Mouse (Mus musculus): Measurements from ENCODE around the gene Hhipl1. TPM values are rescaled to one million over a fixed set of nuclear protein-coding genes. Genes with fewer than 3 reads are reported as not detected.

Hhipl1 gene
- polyA plus RNA-seq, 1 experiment from 2014 or later: 0.24 TPM

DNA sequence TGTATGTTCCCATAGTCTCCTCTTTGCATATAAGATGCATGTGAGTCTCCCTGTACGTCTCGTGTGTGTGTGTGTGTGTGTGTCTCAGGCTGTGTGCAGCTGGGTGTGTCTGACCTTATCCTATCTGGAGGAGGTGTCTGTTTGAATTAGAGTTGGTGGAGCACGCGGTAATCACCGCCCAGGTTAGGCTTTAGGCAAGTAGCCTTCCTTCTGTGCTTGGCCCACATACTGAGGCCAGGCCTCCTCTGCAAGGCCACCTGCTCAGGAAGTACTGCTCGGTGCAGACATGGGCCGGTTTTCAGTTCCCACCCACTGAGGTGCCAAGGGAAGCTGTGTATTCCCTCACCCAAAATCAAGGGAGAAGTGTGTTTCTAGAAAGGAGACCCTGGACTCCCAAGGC lies 59.8 kb downstream of the Hhipl1 start:
- H3K27ac ChIP-seq (replicated peaks): peak overlapping the region; percentile 70
- 33% methylated on average over 7 of the region's 7 CpGs for WGBS
- 0 out of 2 replicates have a peak, but pooled peaks have one; percentile 10 for ATAC-seq (ENCODE audit: low FRiP score, low TSS enrichment)

DNA sequence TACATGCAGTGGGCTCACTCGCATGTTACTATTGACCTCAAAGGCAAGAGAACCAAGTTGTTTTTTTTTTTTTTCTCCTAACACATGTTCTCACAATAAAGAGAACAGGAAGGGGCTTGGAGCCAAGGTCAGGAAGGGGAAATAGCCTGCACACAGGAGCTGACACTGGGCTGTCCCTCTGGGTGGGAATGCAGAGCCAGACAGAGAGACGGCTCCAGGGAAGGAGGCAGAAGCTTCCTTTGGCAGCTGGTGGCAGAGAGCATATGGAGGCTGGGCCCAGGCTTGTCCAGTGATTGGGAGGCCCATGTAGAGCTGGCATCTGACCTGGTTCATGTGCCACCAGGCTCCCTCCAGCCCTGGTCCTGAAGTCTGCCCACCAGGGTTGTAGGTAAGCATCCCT lies 61.8 kb downstream of the Hhipl1 start:
- Histone ChIP-seq H3K36me3 (ENCODE audit: control insufficient read depth, insufficient read depth, low read length) (no peaks in the 10 kb centered on the region), H3K4me2 (replicated peaks; ENCODE audit: low read depth) (no peak overlapping the region), H3K9me3 (ENCODE audit: control insufficient read depth, low read length) (no peaks in the 10 kb centered on the region), H3K4me1 (replicated peaks; ENCODE audit: control insufficient read depth, insufficient read depth) (peaks cover 4% of the 10 kb centered on the region), H3K27me3 (ENCODE audit: control insufficient read depth, insufficient read depth, low read length) (no peaks in the 10 kb centered on the region), H3K27ac (replicated peaks) (no peak overlapping the region), H3K9ac (ENCODE audit: low read length) (no peak overlapping the region), H3K4me3 (ENCODE audit: low read depth, low read length) (no peak overlapping the region)
- 68% methylated on average over 2 of the region's 2 CpGs for WGBS
- ATAC-seq (ENCODE audit: low FRiP score, low TSS enrichment): no peak
- TF ChIP-seq CTCF (IDR thresholded peaks at IDR 0.05; ENCODE audit: low read depth) (no peak), EP300 (optimal IDR thresholded peaks at IDR 0.05) (no peak)
- no peak for DNase-seq (ENCODE audit: low spot score)

More for the DNA sequence above, 59.8 kb downstream of the Hhipl1 start:
- peaks cover 2% of the 10 kb centered on the region for H3K4me1 ChIP-seq (replicated peaks; ENCODE audit: control insufficient read depth, insufficient read depth)
- no peak for TF ChIP-seq EP300 (optimal IDR thresholded peaks at IDR 0.05)
- no peak for TF ChIP-seq CTCF (IDR thresholded peaks at IDR 0.05; ENCODE audit: low read depth)
- no peak overlapping the region for H3K4me3 ChIP-seq (ENCODE audit: low read depth, low read length)
- DNase-seq (ENCODE audit: low spot score): peak; percentile 58
- 0 out of 2 replicates have a peak overlapping the region, but pooled peaks have one; percentile 2 for H3K9ac ChIP-seq (ENCODE audit: low read length)
- no peak overlapping the region for H3K4me2 ChIP-seq (replicated peaks; ENCODE audit: low read depth)
- no peaks in the 10 kb centered on the region for H3K36me3 ChIP-seq (ENCODE audit: control insufficient read depth, insufficient read depth, low read length)
- H3K9me3 ChIP-seq (ENCODE audit: control insufficient read depth, low read length): no peaks in the 10 kb centered on the region
- H3K27me3 ChIP-seq (ENCODE audit: control insufficient read depth, insufficient read depth, low read length): no peaks in the 10 kb centered on the region

DNA sequence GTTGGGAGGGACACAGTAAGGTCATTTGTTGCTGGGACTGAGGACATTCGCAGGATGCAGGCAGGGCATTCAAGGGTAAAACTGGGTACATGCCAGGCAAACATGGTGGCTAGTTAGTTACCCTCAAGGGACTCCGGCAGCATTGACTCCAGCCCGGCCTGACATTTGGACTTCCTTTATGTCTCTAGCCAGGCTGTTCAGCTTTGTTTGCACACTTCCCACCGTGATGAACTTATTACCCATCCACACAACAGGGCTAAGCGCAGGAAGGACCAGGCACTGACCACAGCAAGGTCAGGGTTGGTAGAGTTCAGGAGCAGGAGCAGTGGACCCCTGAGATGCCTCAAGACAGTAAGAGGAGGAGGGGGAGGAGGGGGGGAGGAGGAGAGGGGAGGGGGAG lies 62.9 kb downstream of the Hhipl1 start:
- Histone ChIP-seq H3K36me3 (ENCODE audit: control insufficient read depth, insufficient read depth, low read length) (no peaks in the 10 kb centered on the region), H3K27ac (replicated peaks) (no peak overlapping the region), H3K4me2 (replicated peaks; ENCODE audit: low read depth) (no peak overlapping the region), H3K9ac (ENCODE audit: low read length) (no peak overlapping the region), H3K4me1 (replicated peaks; ENCODE audit: control insufficient read depth, insufficient read depth) (peaks cover 4% of the 10 kb centered on the region), H3K27me3 (ENCODE audit: control insufficient read depth, insufficient read depth, low read length) (no peaks in the 10 kb centered on the region), H3K9me3 (ENCODE audit: control insufficient read depth, low read length) (no peaks in the 10 kb centered on the region), H3K4me3 (ENCODE audit: low read depth, low read length) (no peak overlapping the region)
- no peak for DNase-seq (ENCODE audit: low spot score)
- no peak for ATAC-seq (ENCODE audit: low FRiP score, low TSS enrichment)
- 53% methylated on average over 5 of the region's 5 CpGs for WGBS
- TF ChIP-seq CTCF (IDR thresholded peaks at IDR 0.05; ENCODE audit: low read depth): no peak
- TF ChIP-seq EP300 (optimal IDR thresholded peaks at IDR 0.05): no peak

DNA sequence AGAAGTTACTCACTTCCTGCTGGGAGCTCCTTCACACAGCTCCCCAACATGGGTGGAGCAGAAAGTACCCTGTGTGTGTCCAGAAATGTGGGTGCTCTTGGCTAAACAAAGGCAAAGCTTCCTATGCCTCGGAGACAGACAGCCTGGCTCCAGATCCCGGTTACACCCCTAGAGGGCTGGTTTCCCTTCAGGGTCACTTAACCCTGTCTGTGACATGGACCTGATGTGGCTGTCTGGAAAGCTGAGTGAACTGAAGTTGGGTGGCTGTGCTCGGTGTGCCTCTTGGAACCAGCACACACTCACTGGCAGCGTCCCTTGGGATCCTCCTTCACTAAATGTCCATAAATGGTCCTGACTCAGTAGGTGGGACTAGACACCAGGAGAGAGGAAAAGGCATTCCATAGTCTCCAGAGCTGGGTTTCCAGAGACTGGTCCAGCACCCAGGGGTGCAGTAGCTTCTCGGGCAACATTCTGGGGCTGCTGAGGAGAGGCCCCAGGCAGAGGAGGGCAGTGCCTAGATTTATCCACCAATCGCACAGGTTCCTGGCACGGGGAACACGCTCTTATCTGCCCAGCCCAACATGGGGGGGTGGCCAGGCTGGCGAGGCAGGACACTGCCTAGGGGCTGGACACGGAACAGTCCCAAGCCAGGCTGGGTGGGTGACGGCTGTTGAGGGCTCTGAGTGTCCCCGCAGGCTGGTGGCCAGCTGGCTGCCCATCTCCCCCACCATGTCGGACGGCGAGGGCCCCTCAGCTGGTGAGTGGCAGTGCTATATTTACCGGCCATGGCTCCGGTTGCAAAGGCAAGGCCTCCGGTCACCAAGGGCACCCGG lies 64.7 kb downstream of the Hhipl1 start, which contains the start of gene Eml1:
Eml1 (plus strand) TSS at position 362 of the 833 bp plus-strand sequence.
- Histone ChIP-seq H3K9ac (ENCODE audit: low read length) (peak within 1 kb of the TSS; percentile 62), H3K36me3 (ENCODE audit: control insufficient read depth, insufficient read depth, low read length) (no peaks in the 10 kb centered on the region), H3K4me3 (ENCODE audit: low read depth, low read length) (peak within 1 kb of the TSS; percentile 32), H3K27ac (replicated peaks) (peak within 1 kb of the TSS; percentile 97), H3K4me1 (replicated peaks; ENCODE audit: control insufficient read depth, insufficient read depth) (peaks cover 4% of the 10 kb centered on the region), H3K4me2 (replicated peaks; ENCODE audit: low read depth) (peak within 1 kb of the TSS; percentile 55), H3K27me3 (ENCODE audit: control insufficient read depth, insufficient read depth, low read length) (no peaks in the 10 kb centered on the region), H3K9me3 (ENCODE audit: control insufficient read depth, low read length) (no peaks in the 10 kb centered on the region)
- DNase-seq (ENCODE audit: low spot score): peak; percentile 84
- ATAC-seq (ENCODE audit: low FRiP score, low TSS enrichment): peak; percentile 89
- TF ChIP-seq CTCF (IDR thresholded peaks at IDR 0.05; ENCODE audit: low read depth) (peak; percentile 38; the same call in 1 of the 2 replicates), EP300 (optimal IDR thresholded peaks at IDR 0.05) (no peak)
- 42% methylated on average over 19 of the region's 19 CpGs for WGBS

DNA sequence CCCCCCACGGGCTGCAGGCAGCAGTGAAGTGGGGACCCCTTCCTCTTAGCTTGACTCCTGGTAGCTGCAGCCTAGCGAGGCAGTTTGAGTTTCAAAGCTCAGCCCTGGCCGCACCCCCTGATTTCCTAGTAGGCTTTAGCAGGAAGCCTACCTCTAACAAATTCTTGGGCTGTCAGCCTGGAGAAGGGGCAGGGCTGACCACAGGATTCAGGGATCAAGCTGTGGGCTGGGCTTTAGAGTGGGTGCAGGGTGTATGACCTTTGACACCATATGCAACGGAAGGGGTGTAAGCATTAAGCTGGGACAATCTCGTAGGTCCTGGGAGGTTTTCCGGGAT lies 65.3 kb downstream of the Hhipl1 start:
- H3K27me3 ChIP-seq (ENCODE audit: control insufficient read depth, insufficient read depth, low read length): no peaks in the 10 kb centered on the region
- H3K9ac ChIP-seq (ENCODE audit: low read length): peak overlapping the region; percentile 62
- no peaks in the 10 kb centered on the region for H3K9me3 ChIP-seq (ENCODE audit: control insufficient read depth, low read length)
- TF ChIP-seq CTCF (IDR thresholded peaks at IDR 0.05; ENCODE audit: low read depth): no peak
- peaks cover 4% of the 10 kb centered on the region for H3K4me1 ChIP-seq (replicated peaks; ENCODE audit: control insufficient read depth, insufficient read depth)
- peak overlapping the region; percentile 55 for H3K4me2 ChIP-seq (replicated peaks; ENCODE audit: low read depth)
- WGBS: 56% methylated on average over 6 of the region's 6 CpGs
- no peaks in the 10 kb centered on the region for H3K36me3 ChIP-seq (ENCODE audit: control insufficient read depth, insufficient read depth, low read length)
- H3K27ac ChIP-seq (replicated peaks): peak overlapping the region; percentile 97
- peak; percentile 51 for DNase-seq (ENCODE audit: low spot score)
- ATAC-seq (ENCODE audit: low FRiP score, low TSS enrichment): peak; percentile 41
- peak overlapping the region; percentile 32 for H3K4me3 ChIP-seq (ENCODE audit: low read depth, low read length)

DNA sequence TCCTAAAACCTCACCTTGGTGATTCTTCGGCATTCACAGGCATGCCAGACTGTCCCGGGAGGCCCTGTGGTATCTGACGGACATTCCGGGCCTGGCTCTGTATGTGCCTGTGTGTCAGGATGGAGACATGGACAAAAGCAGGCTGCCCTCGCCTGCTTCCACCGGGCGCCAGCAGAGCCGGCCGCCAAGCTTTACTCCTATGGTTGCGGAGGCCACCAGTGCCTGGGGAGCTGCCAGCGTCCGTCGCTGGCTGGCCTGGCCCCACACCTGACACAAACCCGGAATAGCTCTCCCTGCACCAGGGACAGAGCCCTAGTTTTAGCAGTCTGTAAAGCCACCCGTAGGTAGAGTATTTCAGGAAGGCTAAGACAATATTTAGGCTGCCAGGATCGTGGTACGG lies 66.2 kb downstream of the Hhipl1 start:
- 77% methylated on average over 17 of the region's 17 CpGs for WGBS
- H3K36me3 ChIP-seq (ENCODE audit: control insufficient read depth, insufficient read depth, low read length): no peaks in the 10 kb centered on the region
- no peak for TF ChIP-seq EP300 (optimal IDR thresholded peaks at IDR 0.05)
- no peak for TF ChIP-seq CTCF (IDR thresholded peaks at IDR 0.05; ENCODE audit: low read depth)
- peak overlapping the region; percentile 55 for H3K4me2 ChIP-seq (replicated peaks; ENCODE audit: low read depth)
- H3K27me3 ChIP-seq (ENCODE audit: control insufficient read depth, insufficient read depth, low read length): no peaks in the 10 kb centered on the region
- no peak overlapping the region for H3K9ac ChIP-seq (ENCODE audit: low read length)
- peaks cover 4% of the 10 kb centered on the region for H3K4me1 ChIP-seq (replicated peaks; ENCODE audit: control insufficient read depth, insufficient read depth)
- H3K27ac ChIP-seq (replicated peaks): peak overlapping the region; percentile 97
- no peak overlapping the region for H3K4me3 ChIP-seq (ENCODE audit: low read depth, low read length)
- ATAC-seq (ENCODE audit: low FRiP score, low TSS enrichment) (no peak), DNase-seq (ENCODE audit: low spot score) (no peak)
- H3K9me3 ChIP-seq (ENCODE audit: control insufficient read depth, low read length): no peaks in the 10 kb centered on the region
